Mouse (Mus musculus) hindbrain, embryonic 12.5 days (tissue): ENCODE results near the gene Gpc6. TPM values are rescaled to one million over a fixed set of nuclear protein-coding genes. Genes with fewer than 3 reads are reported as not detected.

ENCODE experiments used
- ATAC-seq: fragments of 200-750 bp; cut with Nextera tagmentation; 2 replicates; pipeline ENCODE4 v1.8.0; 2017; ENCODE audit warnings: moderate TSS enrichment; ENCODE audit not compliant: low FRiP score
- H3K27ac ChIP-seq: fragments of 300-500 bp; sonication (generic); 2 replicates; pipeline ENCODE4 v1.5.1; 2016; ENCODE audit warnings: mild to moderate bottlenecking
- H3K27me3 ChIP-seq: fragments of 300-500 bp; sonication (generic); 2 replicates; pipeline ENCODE4 v1.6.1; 2016; ENCODE audit warnings: mild to moderate bottlenecking
- H3K36me3 ChIP-seq: fragments of 300-500 bp; sonication (generic); 2 replicates; pipeline ENCODE4 v1.6.1; 2016; ENCODE audit warnings: mild to moderate bottlenecking
- H3K4me1 ChIP-seq: fragments of 300-500 bp; sonication (generic); 2 replicates; pipeline ENCODE4 v1.6.1; 2016
- H3K4me2 ChIP-seq: fragments of 300-500 bp; sonication (generic); replicated peaks from 2 replicates; pipeline ENCODE4 v1.6.1; 2016; ENCODE audit warnings: mild to moderate bottlenecking
- H3K4me3 ChIP-seq: fragments of 300-500 bp; sonication (generic); 2 replicates; pipeline ENCODE4 v1.5.1; 2016; ENCODE audit warnings: mild to moderate bottlenecking
- H3K9ac ChIP-seq: fragments of 300-500 bp; sonication (generic); 2 replicates; pipeline ENCODE4 v1.6.1; 2016; ENCODE audit warnings: mild to moderate bottlenecking, moderate library complexity
- H3K9me3 ChIP-seq: fragments of 300-500 bp; sonication (generic); replicated peaks from 2 replicates; pipeline ENCODE4 v1.6.1; 2016; ENCODE audit warnings: mild to moderate bottlenecking
- WGBS: fragments of 180-500 bp; shearing (Covaris S2); methylation state at CpG from one replicate; pipeline ENCODE4 v1.1.7; 2016; 5-methylcytosine and 5-hydroxymethylcytosine counted together
- polyA plus RNA-seq: library from polyadenylated mRNA; unstranded; fragments of >200 nt; fragmentation: Nextera tagmentation; extraction: Ambion mirVana; gene quantifications from 2 replicates; pipeline ENCODE4 v1.2.1, GENCODE M21; 2016

Gene Gpc6
- 35.0 and 38.4 TPM in 2 replicates for polyA plus RNA-seq

DNA sequence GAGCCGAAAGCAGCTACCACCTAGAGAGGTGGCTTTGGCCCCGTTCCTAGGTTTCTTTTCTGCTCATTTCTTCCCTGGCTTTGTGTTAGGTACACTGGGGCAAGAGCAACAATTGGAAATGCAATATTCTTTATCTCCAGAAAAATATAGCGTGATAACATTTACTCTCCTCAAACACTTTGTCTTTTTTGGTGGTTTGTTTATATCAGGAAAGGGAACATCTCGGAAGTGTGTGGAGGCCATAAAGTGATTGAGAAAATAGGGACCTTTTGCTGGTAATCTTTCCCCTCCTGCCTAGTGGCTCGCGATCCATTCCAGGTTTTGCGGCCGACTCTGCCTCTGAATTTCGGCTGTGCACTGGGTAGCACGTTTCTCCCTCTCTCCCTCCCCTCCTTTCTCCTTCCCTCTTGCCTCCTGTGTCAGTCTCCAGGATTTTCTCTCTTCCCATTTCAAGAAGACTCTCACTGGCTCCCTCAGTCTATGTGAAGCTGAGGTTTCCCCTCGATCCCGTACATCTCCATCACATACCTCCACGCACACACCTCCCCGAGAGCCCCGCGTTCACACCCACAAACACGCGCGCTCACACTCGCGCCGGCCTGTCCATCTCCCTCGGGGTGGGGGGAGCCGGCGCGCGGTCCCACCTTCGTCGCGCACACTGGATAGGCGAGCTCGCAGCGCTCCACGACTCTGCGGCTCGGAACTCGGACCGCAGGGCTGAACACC lies at the start of gene Gpc6:
Gene Gpc6 (plus strand): TSS at position 440 of the 726 bp plus-strand sequence.
- WGBS = under 1% methylated on average over 38 of the region's 38 CpGs
- H3K9ac ChIP-seq = peak within 1 kb of the TSS; percentile 77
- peak within 1 kb of the TSS; percentile 95 for H3K27ac ChIP-seq
- peaks cover 19% of the 10 kb centered on the region for H3K4me1 ChIP-seq
- H3K4me3 ChIP-seq = peak within 1 kb of the TSS; percentile 74
- H3K36me3 ChIP-seq = no peaks in the 10 kb centered on the region
- peak within 1 kb of the TSS; percentile 77 for H3K4me2 ChIP-seq
- no peaks in the 10 kb centered on the region for H3K27me3 ChIP-seq
- no peaks in the 10 kb centered on the region for H3K9me3 ChIP-seq
- peak; percentile 80 for ATAC-seq

DNA sequence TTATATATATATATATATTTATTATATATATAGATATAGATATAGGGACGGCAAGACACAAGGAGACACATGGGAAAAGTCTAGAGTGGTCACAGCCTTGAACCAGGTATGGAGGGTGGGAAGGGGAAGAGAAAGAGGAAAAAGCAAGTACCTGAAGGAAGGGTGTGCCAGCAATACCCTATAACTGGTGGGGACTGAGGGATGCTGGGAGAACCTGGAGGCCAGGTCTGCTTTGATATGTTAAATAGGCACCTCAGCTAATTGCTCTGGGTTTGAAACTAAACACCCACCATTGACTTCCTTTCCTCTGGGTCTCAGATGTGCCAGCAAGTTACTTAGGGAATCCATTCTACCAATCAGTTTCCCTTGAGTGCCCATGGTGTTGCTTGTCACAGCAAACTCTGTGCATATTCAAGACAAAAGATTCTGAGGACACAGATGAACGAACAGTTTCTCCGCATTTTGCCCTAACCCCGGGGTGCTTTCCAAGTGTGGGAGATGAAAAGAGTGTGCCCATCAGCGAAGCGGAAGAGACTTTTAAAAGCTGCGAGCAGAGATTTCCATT lies 42.6 kb upstream of the Gpc6 start:
- Histone ChIP-seq H3K9ac (no peak overlapping the region), H3K4me1 (no peaks in the 10 kb centered on the region), H3K4me2 (no peak overlapping the region), H3K27ac (no peak overlapping the region), H3K9me3 (no peaks in the 10 kb centered on the region), H3K36me3 (no peaks in the 10 kb centered on the region), H3K4me3 (no peak overlapping the region), H3K27me3 (no peaks in the 10 kb centered on the region)
- 41% methylated on average over 7 of the region's 7 CpGs for WGBS
- ATAC-seq = no peak

DNA sequence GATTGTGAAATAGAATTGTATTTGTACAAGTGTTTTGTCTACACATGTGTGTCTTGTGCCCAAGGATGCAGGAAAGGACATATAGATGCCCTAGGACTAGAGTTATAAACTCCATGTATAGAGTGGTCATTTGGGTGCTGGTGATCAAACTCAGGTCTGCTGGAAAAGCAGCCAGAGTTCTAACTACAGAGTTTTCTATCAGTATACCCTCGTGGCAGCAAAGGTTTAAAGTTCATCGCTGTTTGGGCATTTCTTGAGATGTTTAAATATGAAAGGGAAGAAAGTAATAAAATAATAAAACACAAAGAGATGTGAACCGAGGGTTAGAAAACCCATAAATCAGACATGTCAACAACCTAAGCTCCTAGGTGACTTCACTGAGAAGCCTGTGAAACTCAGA lies 30.8 kb upstream of the Gpc6 start:
- Histone ChIP-seq H3K4me1 (no peaks in the 10 kb centered on the region), H3K4me2 (no peak overlapping the region), H3K9ac (no peak overlapping the region), H3K27me3 (no peaks in the 10 kb centered on the region), H3K36me3 (no peaks in the 10 kb centered on the region), H3K27ac (no peak overlapping the region), H3K4me3 (no peak overlapping the region), H3K9me3 (no peaks in the 10 kb centered on the region)
- 71% methylated on average over 3 of the region's 3 CpGs for WGBS
- ATAC-seq = no peak

DNA sequence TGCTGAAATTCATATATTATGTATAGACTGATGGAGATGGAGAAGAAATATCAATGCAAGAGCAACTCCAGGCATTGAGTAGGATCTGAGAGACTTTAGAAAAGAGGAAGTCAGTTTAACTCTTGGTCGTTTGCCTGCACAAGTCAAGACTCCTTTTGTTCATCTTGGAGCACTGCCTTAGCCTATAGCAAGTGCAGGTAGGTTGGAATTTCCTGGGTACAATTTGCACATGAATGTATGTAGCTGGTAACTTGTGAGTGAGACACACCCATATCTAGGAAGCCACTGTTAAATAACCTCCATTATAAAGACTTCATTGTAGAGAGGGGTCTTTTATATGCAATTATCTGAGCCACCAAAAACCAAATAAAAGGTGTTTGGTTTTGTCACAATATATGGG lies 27.1 kb upstream of the Gpc6 start:
- no peaks in the 10 kb centered on the region for H3K36me3 ChIP-seq
- WGBS = 55% methylated on average over 1 of the region's 1 CpGs
- H3K4me2 ChIP-seq = no peak overlapping the region
- H3K4me1 ChIP-seq = no peaks in the 10 kb centered on the region
- H3K9me3 ChIP-seq = no peaks in the 10 kb centered on the region
- no peaks in the 10 kb centered on the region for H3K27me3 ChIP-seq
- no peak overlapping the region for H3K4me3 ChIP-seq
- no peak for ATAC-seq
- H3K9ac ChIP-seq = no peak overlapping the region
- H3K27ac ChIP-seq = no peak overlapping the region

DNA sequence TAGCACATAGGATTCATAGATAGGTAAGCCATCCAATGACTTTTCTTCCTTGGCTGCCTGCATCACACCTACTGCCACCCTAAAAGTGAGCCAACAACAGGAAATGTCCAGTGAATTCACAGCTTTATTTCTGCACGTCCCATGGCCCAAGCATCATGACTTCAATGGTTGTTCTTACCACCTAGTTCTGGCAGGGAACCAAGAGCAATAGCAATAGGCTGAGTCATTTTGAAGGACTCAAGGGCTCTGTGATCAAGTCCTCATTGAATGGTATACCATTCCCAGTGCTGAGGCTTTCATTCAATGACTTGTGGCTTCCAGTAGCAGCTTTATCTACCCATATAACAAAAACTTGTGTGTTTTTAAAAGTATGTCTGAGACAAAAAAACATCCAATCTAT lies 13.3 kb upstream of the Gpc6 start:
- WGBS = 76% methylated on average over 1 of the region's 1 CpGs
- no peak overlapping the region for H3K27ac ChIP-seq
- H3K9me3 ChIP-seq = no peaks in the 10 kb centered on the region
- H3K4me2 ChIP-seq = no peak overlapping the region
- no peaks in the 10 kb centered on the region for H3K36me3 ChIP-seq
- H3K27me3 ChIP-seq = no peaks in the 10 kb centered on the region
- H3K9ac ChIP-seq = no peak overlapping the region
- H3K4me3 ChIP-seq = no peak overlapping the region
- no peak for ATAC-seq
- no peaks in the 10 kb centered on the region for H3K4me1 ChIP-seq

DNA sequence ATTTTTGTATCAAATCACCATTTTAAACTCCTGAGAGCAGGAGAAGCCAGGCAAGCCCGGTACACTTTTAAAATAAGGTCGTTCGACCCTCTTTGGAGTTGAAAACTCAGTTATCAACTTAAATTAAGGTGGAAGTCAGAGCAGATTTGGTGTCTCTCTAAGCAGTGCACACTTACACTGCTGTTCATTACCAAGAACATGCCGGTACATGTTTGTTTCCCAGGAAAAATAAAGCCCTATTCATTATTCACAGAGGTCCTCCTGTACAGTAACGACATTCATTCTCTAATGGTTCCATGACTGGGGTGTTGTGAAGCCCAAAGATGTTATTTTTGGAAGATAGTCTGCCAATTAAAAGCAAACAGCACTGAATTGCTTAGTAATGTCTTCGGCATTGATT lies 8.2 kb upstream of the Gpc6 start:
- Histone ChIP-seq H3K4me1 (no peaks in the 10 kb centered on the region), H3K4me2 (no peak overlapping the region), H3K27me3 (no peaks in the 10 kb centered on the region), H3K36me3 (no peaks in the 10 kb centered on the region), H3K9ac (no peak overlapping the region), H3K4me3 (no peak overlapping the region), H3K9me3 (no peaks in the 10 kb centered on the region), H3K27ac (no peak overlapping the region)
- ATAC-seq = no peak
- 67% methylated on average over 6 of the region's 6 CpGs for WGBS

DNA sequence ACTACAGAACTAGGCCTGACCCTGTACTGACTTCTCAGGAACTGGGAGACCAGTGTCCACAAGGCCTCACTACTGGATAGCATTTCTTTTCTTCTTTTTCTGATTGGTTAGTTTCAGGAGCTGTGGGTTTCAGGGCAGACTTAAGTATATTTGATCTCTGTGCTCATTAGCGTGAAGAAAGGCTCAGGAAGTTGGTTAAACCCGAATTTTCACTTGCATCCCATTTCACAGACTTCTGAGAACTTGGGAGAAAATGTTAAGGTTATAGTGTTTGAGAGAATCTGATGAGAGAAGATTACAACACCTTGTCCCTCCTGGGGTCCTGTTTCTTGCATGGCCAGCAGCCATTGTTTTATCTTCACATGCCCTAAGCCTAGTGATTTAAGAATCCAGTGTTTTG lies 849 bp upstream of the Gpc6 start:
- peak overlapping the region; percentile 77 for H3K4me2 ChIP-seq
- H3K36me3 ChIP-seq = no peaks in the 10 kb centered on the region
- H3K9me3 ChIP-seq = no peaks in the 10 kb centered on the region
- no peaks in the 10 kb centered on the region for H3K27me3 ChIP-seq
- 24% methylated on average over 2 of the region's 2 CpGs for WGBS
- H3K27ac ChIP-seq = no peak overlapping the region
- ATAC-seq = no peak
- no peak overlapping the region for H3K4me3 ChIP-seq
- H3K9ac ChIP-seq = 0 out of 2 replicates have a peak overlapping the region, but pooled peaks have one; percentile 32
- peaks cover 19% of the 10 kb centered on the region for H3K4me1 ChIP-seq

DNA sequence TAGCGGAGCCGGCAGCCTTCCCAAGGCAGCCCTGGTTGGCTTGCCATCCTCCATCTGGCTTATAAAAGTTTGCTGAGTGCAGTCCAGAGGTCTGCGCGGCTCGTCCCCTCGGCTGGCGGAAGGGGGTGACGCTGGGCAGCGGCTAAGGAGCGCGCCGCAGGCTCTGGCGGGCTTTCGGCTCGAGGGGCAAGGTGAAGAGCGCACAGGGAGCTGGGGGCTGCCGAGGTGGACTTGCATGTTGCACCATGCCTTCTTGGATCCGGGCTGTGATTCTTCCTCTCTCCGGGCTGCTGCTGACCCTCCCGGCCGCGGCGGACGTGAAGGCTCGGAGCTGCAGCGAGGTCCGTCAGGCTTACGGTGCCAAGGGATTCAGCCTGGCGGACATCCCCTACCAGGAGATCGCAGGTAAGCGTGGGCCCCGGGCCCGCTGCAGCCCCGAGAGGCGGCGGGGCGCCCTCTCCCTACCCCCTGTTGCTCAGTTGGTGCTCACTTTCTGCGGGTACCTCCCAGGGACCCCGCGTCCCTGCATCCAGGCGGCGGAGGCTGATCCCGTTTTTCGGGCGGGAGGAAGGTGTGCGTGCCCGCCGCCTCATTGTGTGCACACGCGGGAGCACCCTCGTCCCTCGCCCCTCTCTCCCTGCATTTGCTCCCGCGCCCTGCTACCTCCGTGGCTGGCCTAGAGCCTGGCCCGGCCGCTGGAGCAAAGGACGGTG lies 732 bp downstream of the Gpc6 start:
- H3K9me3 ChIP-seq = no peaks in the 10 kb centered on the region
- H3K4me1 ChIP-seq = peaks cover 19% of the 10 kb centered on the region
- peak overlapping the region; percentile 77 for H3K9ac ChIP-seq
- ATAC-seq = peak; percentile 60
- no peaks in the 10 kb centered on the region for H3K27me3 ChIP-seq
- no peaks in the 10 kb centered on the region for H3K36me3 ChIP-seq
- peak overlapping the region; percentile 74 for H3K4me3 ChIP-seq
- peak overlapping the region; percentile 95 for H3K27ac ChIP-seq
- under 1% methylated on average over 54 of the region's 58 CpGs for WGBS
- H3K4me2 ChIP-seq = peak overlapping the region; percentile 77

DNA sequence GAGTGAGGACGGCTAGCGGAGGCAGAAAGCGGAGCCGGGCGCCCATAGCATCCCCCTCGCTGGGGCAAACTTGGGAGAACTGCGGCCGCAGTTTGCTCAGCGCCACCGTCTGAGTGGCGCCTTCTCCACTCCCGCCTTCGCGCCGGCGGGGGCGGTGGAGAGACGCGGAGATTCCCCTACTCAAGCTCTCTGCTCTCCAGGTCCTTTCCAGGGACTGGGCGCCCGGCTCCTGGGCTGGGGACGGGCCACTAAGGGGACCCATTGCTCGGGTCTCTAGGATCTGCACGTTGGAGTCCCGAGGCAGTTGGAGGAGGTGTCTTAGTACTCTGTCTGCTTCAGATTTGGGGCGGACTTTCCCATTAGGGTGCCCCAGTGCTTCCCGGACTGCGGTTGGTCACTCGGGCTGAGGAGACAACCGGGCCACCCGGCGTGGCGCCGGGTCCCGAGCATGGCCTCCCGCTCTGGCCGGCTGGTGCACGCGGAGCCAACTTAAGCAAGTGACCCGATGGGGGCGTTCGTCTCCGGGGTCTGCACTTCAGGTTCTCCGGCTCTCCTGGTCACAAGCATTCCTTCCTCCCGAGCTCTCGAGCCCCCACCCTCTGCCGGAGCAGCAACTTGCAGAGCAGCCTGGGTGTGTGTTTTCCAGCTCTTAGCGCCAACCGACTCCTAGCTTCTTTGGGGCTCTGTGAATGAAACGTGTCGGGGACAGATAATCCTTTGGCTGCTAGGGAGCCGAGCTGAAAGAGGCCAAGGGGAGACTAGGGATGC lies 1.5 kb downstream of the Gpc6 start:
- Histone ChIP-seq H3K4me3 (peak overlapping the region; percentile 74), H3K9ac (peak overlapping the region; percentile 77), H3K4me2 (peak overlapping the region; percentile 77), H3K27ac (peak overlapping the region; percentile 95), H3K9me3 (no peaks in the 10 kb centered on the region), H3K36me3 (no peaks in the 10 kb centered on the region), H3K27me3 (no peaks in the 10 kb centered on the region), H3K4me1 (peaks cover 19% of the 10 kb centered on the region)
- peak; percentile 89 for ATAC-seq
- under 1% methylated on average over 51 of the region's 52 CpGs for WGBS

DNA sequence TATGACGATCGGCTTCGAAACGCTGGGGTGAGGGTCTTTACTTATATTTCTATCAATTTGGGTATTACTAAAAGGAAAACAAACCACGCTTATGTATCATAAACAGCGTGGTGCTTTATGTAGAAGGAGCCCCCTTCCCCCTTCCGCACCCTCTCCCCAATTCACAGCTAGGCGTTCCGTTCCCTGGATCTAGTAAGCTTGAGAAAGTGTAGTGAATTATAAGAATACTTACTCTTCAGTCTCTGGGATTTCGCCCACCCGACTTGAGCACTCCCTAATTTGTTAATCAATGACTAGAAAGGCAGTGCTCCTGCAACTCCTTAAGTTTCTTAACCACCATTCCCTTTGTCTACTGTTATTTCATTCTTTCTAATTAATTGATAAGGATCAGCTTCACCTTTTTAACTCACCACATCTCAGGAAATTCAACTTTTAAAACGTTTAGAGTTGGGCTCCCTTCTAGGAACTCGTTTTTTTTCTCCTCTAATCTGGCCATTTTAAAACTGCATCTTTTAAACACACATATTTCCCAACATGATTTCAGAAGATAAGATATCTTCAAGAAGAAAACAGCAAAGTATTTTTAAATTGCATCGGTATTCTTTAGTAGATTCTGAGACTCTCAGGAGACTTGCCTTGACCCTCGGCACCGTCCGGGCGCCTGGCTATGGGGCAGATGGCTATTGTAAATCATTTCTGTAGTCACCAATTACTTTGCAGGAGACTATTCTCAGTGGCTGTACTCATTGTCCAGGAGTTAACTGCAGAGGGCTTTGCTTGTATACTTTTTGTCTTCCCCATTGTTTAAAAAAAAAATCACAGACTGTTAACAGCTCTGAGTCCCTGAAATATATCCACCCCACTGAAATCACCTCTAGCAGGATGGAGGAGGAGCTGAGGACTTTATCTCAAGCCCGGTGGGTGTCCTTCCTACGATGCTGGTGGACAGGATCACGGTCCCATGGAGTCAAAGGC lies 2.5 kb downstream of the Gpc6 start:
- WGBS = under 1% methylated on average over 21 of the region's 21 CpGs
- no peak for ATAC-seq
- H3K4me2 ChIP-seq = peak overlapping the region; percentile 77
- H3K27me3 ChIP-seq = no peaks in the 10 kb centered on the region
- H3K4me3 ChIP-seq = peak overlapping the region; percentile 74
- no peaks in the 10 kb centered on the region for H3K9me3 ChIP-seq
- peak overlapping the region; percentile 77 for H3K9ac ChIP-seq
- H3K4me1 ChIP-seq = peaks cover 19% of the 10 kb centered on the region
- H3K36me3 ChIP-seq = no peaks in the 10 kb centered on the region
- peak overlapping the region; percentile 95 for H3K27ac ChIP-seq

DNA sequence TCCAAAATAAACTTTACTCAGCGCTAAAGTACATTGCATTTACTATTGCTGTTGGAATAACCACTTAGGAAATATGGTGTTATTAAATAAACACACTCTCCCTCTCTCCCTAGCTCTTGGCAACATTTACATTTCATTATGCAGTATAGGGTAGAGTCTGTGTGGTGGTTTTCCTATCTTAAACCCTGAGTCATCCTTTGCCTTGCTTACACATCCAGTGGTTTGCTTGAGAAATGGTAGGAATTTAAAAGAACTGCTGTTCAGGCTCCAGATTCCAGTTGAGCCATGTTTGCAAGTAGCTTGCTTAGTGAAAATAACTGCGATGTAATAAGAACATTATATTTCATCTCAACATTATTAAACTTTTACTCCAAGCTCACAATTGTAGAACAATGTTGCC lies 3.3 kb downstream of the Gpc6 start:
- Histone ChIP-seq H3K9me3 (no peaks in the 10 kb centered on the region), H3K4me1 (peaks cover 19% of the 10 kb centered on the region), H3K9ac (peak overlapping the region; percentile 77), H3K27ac (no peak overlapping the region; the same call in 1 of the 2 replicates), H3K36me3 (no peaks in the 10 kb centered on the region), H3K27me3 (no peaks in the 10 kb centered on the region), H3K4me2 (peak overlapping the region; percentile 77), H3K4me3 (peak overlapping the region; percentile 74)
- WGBS = 61% methylated on average over 2 of the region's 2 CpGs
- ATAC-seq = no peak
